Mouse (Mus musculus) kidney, adult 2 months (tissue): ENCODE measurements at regions not wholly inside any gene's neighbourhood (a gene's known extent, or its start where the extent isn't known, plus 50 kb on each side); places are given as distances from the start of the nearest gene placed in this dataset.

ENCODE experiments used
- DNase-seq: peaks from one replicate; pipeline ENCODE4 v3.0.0; 2021
- H3K27ac ChIP-seq: fragments of 200-500 bp; 2 replicates; pipeline ENCODE4 v1.5.1; 2012; ENCODE audit warnings: low read depth, low read length, control low read depth, inconsistent platforms; ENCODE audit not compliant: insufficient read depth
- H3K27me3 ChIP-seq: fragments of 200-500 bp; replicated peaks from 2 replicates; pipeline ENCODE4 v1.6.1; 2012; ENCODE audit warnings: mild to moderate bottlenecking, moderate library complexity, low read length, inconsistent platforms; ENCODE audit not compliant: control insufficient read depth, insufficient read depth
- H3K36me3 ChIP-seq: fragments of 200-500 bp; 2 replicates; pipeline ENCODE4 v1.6.1; 2012; ENCODE audit warnings: mild to moderate bottlenecking, moderate library complexity, low read length, inconsistent platforms; ENCODE audit not compliant: control insufficient read depth, insufficient read depth
- H3K4me1 ChIP-seq: fragments of 200-500 bp; 2 replicates; pipeline ENCODE4 v1.6.1; 2011; ENCODE audit warnings: low read length; ENCODE audit not compliant: control insufficient read depth, insufficient read depth
- H3K4me3 ChIP-seq: fragments of 200-500 bp; 2 replicates; pipeline ENCODE4 v1.5.1; 2011; ENCODE audit warnings: mild to moderate bottlenecking, low read depth, low read length, control low read depth; ENCODE audit not compliant: insufficient read depth
- CTCF ChIP-seq: fragments of 200-500 bp; conservative IDR thresholded peaks from 2 replicates; pipeline ENCODE4 v1.5.1; 2011; ENCODE audit warnings: low read depth, mild to moderate bottlenecking, control low read depth, low read length, moderate library complexity, mixed read lengths; ENCODE audit not compliant: insufficient read depth, insufficient read length
- POLR2A ChIP-seq: fragments of 200-500 bp; IDR thresholded peaks from one replicate; pipeline ENCODE4 v1.6.1; 2011; ENCODE audit warnings: low read depth, low read length, control low read depth
- WGBS: fragments of 180-500 bp; shearing (Covaris S2); methylation state at CpG from one replicate; pipeline ENCODE4 v1.1.7; 2018; 5-methylcytosine and 5-hydroxymethylcytosine counted together

GRCm38 (mm10) chr1:119163846-119164245 is 110.4 kb upstream of the Gli2 start:
- TF ChIP-seq POLR2A (no peak), CTCF (no peak)
- Histone ChIP-seq H3K4me1 (no peaks in the 10 kb centered on the region), H3K27me3 (no peaks in the 10 kb centered on the region), H3K4me3 (no peak overlapping the region), H3K36me3 (no peaks in the 10 kb centered on the region), H3K27ac (no peak overlapping the region)
- peak; percentile 66 for DNase-seq

- DNase-seq = peak; percentile 10
- no peak overlapping the region for H3K4me3 ChIP-seq
- H3K27ac ChIP-seq = no peak overlapping the region
- no peaks in the 10 kb centered on the region for H3K4me1 ChIP-seq
- 68% methylated on average over 7 of the region's 7 CpGs for WGBS
- no peaks in the 10 kb centered on the region for H3K27me3 ChIP-seq
- no peak for TF ChIP-seq POLR2A
- TF ChIP-seq CTCF = no peak
- no peaks in the 10 kb centered on the region for H3K36me3 ChIP-seq
These were observed 109.8 kb upstream of the Gli2 start for GRCm38 (mm10) chr1:119163114-119163740.

- no peak for TF ChIP-seq POLR2A
- no peak for TF ChIP-seq CTCF
- Histone ChIP-seq H3K27me3 (no peaks in the 10 kb centered on the region), H3K36me3 (no peaks in the 10 kb centered on the region), H3K4me1 (no peaks in the 10 kb centered on the region), H3K27ac (no peak overlapping the region), H3K4me3 (no peak overlapping the region)
- 83% methylated on average over 3 of the region's 3 CpGs for WGBS
- DNase-seq = no peak
These were observed 108.3 kb upstream of the Gli2 start for GRCm38 (mm10) chr1:119161751-119162150.

- no peak overlapping the region for H3K4me3 ChIP-seq
- no peaks in the 10 kb centered on the region for H3K36me3 ChIP-seq
- H3K27ac ChIP-seq = no peak overlapping the region
- WGBS = 89% methylated on average over 1 of the region's 1 CpGs
- peak; percentile 12 for DNase-seq
- H3K4me1 ChIP-seq = no peaks in the 10 kb centered on the region
- TF ChIP-seq CTCF (peak; percentile 35; the same call in 1 of the 2 replicates), POLR2A (no peak)
- H3K27me3 ChIP-seq = no peaks in the 10 kb centered on the region
These were observed 106.9 kb upstream of the Gli2 start for GRCm38 (mm10) chr1:119160354-119160753.

GRCm38 (mm10) chr1:119157171-119157700 is 103.8 kb upstream of the Gli2 start:
- WGBS = 92% methylated on average over 4 of the region's 4 CpGs
- DNase-seq = no peak
- Histone ChIP-seq H3K4me1 (no peaks in the 10 kb centered on the region), H3K27me3 (no peaks in the 10 kb centered on the region), H3K36me3 (no peaks in the 10 kb centered on the region), H3K4me3 (no peak overlapping the region), H3K27ac (no peak overlapping the region)
- TF ChIP-seq POLR2A (no peak), CTCF (no peak)

- no peak overlapping the region for H3K4me3 ChIP-seq
- H3K27ac ChIP-seq = no peak overlapping the region
- TF ChIP-seq POLR2A (no peak), CTCF (no peak)
- H3K36me3 ChIP-seq = no peaks in the 10 kb centered on the region
- WGBS = 98% methylated on average over 4 of the region's 4 CpGs
- H3K4me1 ChIP-seq = no peaks in the 10 kb centered on the region
- DNase-seq = no peak
- H3K27me3 ChIP-seq = no peaks in the 10 kb centered on the region
These were observed 100.2 kb upstream of the Gli2 start for GRCm38 (mm10) chr1:119153619-119154018.

GRCm38 (mm10) chr1:119152776-119153175 is 99.4 kb upstream of the Gli2 start:
- Histone ChIP-seq H3K4me1 (no peaks in the 10 kb centered on the region), H3K27ac (no peak overlapping the region), H3K36me3 (no peaks in the 10 kb centered on the region), H3K4me3 (no peak overlapping the region), H3K27me3 (no peaks in the 10 kb centered on the region)
- TF ChIP-seq POLR2A (no peak), CTCF (no peak)
- DNase-seq = no peak
- 77% methylated on average over 6 of the region's 6 CpGs for WGBS
